8 mouse cellular contexts compared by ENCODE assay signal in genomic region chr2:32888551-32888950, GRCm38 (mm10). TPM values are rescaled to one million over a fixed set of nuclear protein-coding genes. Genes with fewer than 3 reads are reported as not detected.
A peak's percentile ranks its signal among the peaks of the same experiment; 100 is the strongest.
DNase-seq lines count a peak whose midpoint lies in the region; ATAC-seq and TF ChIP-seq lines count a peak whose summit lies in the region.

No protein-coding gene starts in this region.

- H3K27ac ChIP-seq in heart, embryonic 10.5 days = peak overlapping the region; percentile 92
- H3K27ac ChIP-seq in lung, postnatal 0 days (ENCODE audit: low read length) = peak overlapping the region; percentile 43
- peak overlapping the region; percentile 77 for H3K27ac ChIP-seq in intestine, embryonic 14.5 days (ENCODE audit: low read depth)
- H3K27ac ChIP-seq in stomach, embryonic 14.5 days (ENCODE audit: low read length) = peak overlapping the region; percentile 83

- intact Hi-C loops in heart, postnatal 10 days (cut with DNase I) = no loop called here

- no peak for TF ChIP-seq CTCF in lung, postnatal 0 days (IDR thresholded peaks at IDR 0.05)

- no peak for DNase-seq in heart, embryonic 10.5 days (ENCODE audit: low spot score)
- no peak for DNase-seq in heart, postnatal 10 days
- no peak for DNase-seq in lung, postnatal 0 days (ENCODE audit: low spot score)
- DNase-seq in lung, postnatal 36 days = no peak
- no peak for DNase-seq in intestine, embryonic 14.5 days (ENCODE audit: low spot score)
- no peak for DNase-seq in cerebellum, adult 9-11 months
- DNase-seq in testis, postnatal 14 days (ENCODE audit: low spot score) = no peak

- WGBS in heart, embryonic 10.5 days = 12% methylated on average over 3 of the region's 3 CpGs
- WGBS in lung, postnatal 0 days = 9% methylated on average over 3 of the region's 3 CpGs
- WGBS in intestine, embryonic 14.5 days = 25% methylated on average over 3 of the region's 3 CpGs
- 21% methylated on average over 3 of the region's 3 CpGs for WGBS in stomach, embryonic 14.5 days

- ATAC-seq in lung, postnatal 0 days = no peak
- no peak for ATAC-seq in intestine, embryonic 14.5 days (replicated peaks; ENCODE audit: low FRiP score, low TSS enrichment, low read depth)
- ATAC-seq in stomach, embryonic 14.5 days (ENCODE audit: insufficient number of reproducible peaks, insufficient read depth, low FRiP score, low read depth) = no peak

- no peak for TF ChIP-seq EP300 in lung, postnatal 0 days (IDR thresholded peaks at IDR 0.05)

- H3K9me3 ChIP-seq in heart, embryonic 10.5 days = no peaks in the 10 kb centered on the region
- no peaks in the 10 kb centered on the region for H3K9me3 ChIP-seq in lung, postnatal 0 days (ENCODE audit: low read length)
- no peaks in the 10 kb centered on the region for H3K9me3 ChIP-seq in intestine, embryonic 14.5 days (ENCODE audit: control insufficient read depth, low read length)
- no peaks in the 10 kb centered on the region for H3K9me3 ChIP-seq in stomach, embryonic 14.5 days (ENCODE audit: control insufficient read depth, low read depth, low read length)

- peaks cover 19% of the 10 kb centered on the region for H3K36me3 ChIP-seq in heart, embryonic 10.5 days
- H3K36me3 ChIP-seq in lung, postnatal 0 days (ENCODE audit: insufficient read depth, low read length) = no peaks in the 10 kb centered on the region
- 0 out of 2 replicates have a peak, but pooled peaks cover 6% of the 10 kb centered on the region for H3K36me3 ChIP-seq in intestine, embryonic 14.5 days (ENCODE audit: control insufficient read depth, insufficient read depth, low read length)
- H3K36me3 ChIP-seq in stomach, embryonic 14.5 days (ENCODE audit: control insufficient read depth, insufficient read depth, low read length) = no peaks in the 10 kb centered on the region; the same call in 1 of the 2 replicates

- no peak overlapping the region for H3K9ac ChIP-seq in lung, postnatal 0 days (replicated peaks; ENCODE audit: low read depth)
- H3K9ac ChIP-seq in intestine, embryonic 14.5 days (ENCODE audit: low read length) = no peak overlapping the region
- H3K9ac ChIP-seq in stomach, embryonic 14.5 days (replicated peaks; ENCODE audit: low read depth, low read length) = no peak overlapping the region

- H3K4me2 ChIP-seq in lung, postnatal 0 days (replicated peaks; ENCODE audit: low read depth, low read length) = no peak overlapping the region
- no peak overlapping the region for H3K4me2 ChIP-seq in intestine, embryonic 14.5 days (ENCODE audit: low read length)
- 0 out of 2 replicates have a peak overlapping the region, but pooled peaks have one; percentile 7 for H3K4me2 ChIP-seq in stomach, embryonic 14.5 days (replicated peaks; ENCODE audit: low read depth, low read length)

- H3K4me1 ChIP-seq in heart, embryonic 10.5 days = peaks cover 91% of the 10 kb centered on the region
- H3K4me1 ChIP-seq in lung, postnatal 0 days (ENCODE audit: insufficient read depth, low read depth, low read length) = peaks cover 36% of the 10 kb centered on the region
- H3K4me1 ChIP-seq in intestine, embryonic 14.5 days (replicated peaks; ENCODE audit: control insufficient read depth, insufficient read depth, low read length) = peaks cover 43% of the 10 kb centered on the region
- H3K4me1 ChIP-seq in stomach, embryonic 14.5 days (ENCODE audit: control insufficient read depth, insufficient read depth, low read length) = peaks cover 40% of the 10 kb centered on the region

- H3K4me3 ChIP-seq in heart, embryonic 10.5 days = peak overlapping the region; percentile 36
- H3K4me3 ChIP-seq in lung, postnatal 0 days (ENCODE audit: low read depth, low read length) = no peak overlapping the region
- H3K4me3 ChIP-seq in intestine, embryonic 14.5 days (ENCODE audit: low read depth, low read length) = no peak overlapping the region
- no peak overlapping the region for H3K4me3 ChIP-seq in stomach, embryonic 14.5 days (ENCODE audit: low read depth, low read length)

- no peaks in the 10 kb centered on the region for H3K27me3 ChIP-seq in heart, embryonic 10.5 days (ENCODE audit: insufficient read depth, poor library complexity, severe bottlenecking)
- H3K27me3 ChIP-seq in lung, postnatal 0 days (replicated peaks; ENCODE audit: insufficient read depth, low read length) = no peaks in the 10 kb centered on the region
- no peaks in the 10 kb centered on the region for H3K27me3 ChIP-seq in intestine, embryonic 14.5 days (replicated peaks; ENCODE audit: control insufficient read depth, insufficient read depth, low read length)
- no peaks in the 10 kb centered on the region for H3K27me3 ChIP-seq in stomach, embryonic 14.5 days (ENCODE audit: control insufficient read depth, insufficient read depth, low read length)

RNA-seq across cellular contexts. Expression of gene Fam129b, which starts 12.6 kb away (rescaled TPM):
- polyA plus RNA-seq in heart, embryonic 10.5 days (2016; fragmentation: Nextera tagmentation; extraction: Ambion mirVana) = 47.1 and 55.5 TPM in 2 replicates
- 10 to 100 TPM; 40.4 to 46.2 TPM for total RNA-seq in heart, postnatal 10 days (2021)
- 121 and 150 TPM in 2 replicates for polyA plus RNA-seq in lung, postnatal 0 days (2015; fragmentation: Nextera tagmentation; extraction: Ambion mirVana)
- 22.3 and 25.2 TPM in 2 replicates for polyA plus RNA-seq in intestine, embryonic 14.5 days (2014; fragmentation: Nextera tagmentation; extraction: Ambion mirVana)
- 31.9 and 34.7 TPM in 2 replicates for polyA plus RNA-seq in stomach, embryonic 14.5 days (2014; fragmentation: Nextera tagmentation; extraction: Ambion mirVana)

RNA-seq across cellular contexts. Expression of gene Stxbp1, which starts 41.5 kb away (rescaled TPM):
- polyA plus RNA-seq in heart, embryonic 10.5 days (2016; fragmentation: Nextera tagmentation; extraction: Ambion mirVana) = 19.1 and 21.6 TPM in 2 replicates
- total RNA-seq in heart, postnatal 10 days (2021) = 10 to 100 TPM; 25.4 to 25.7 TPM
- 22.2 and 22.4 TPM in 2 replicates for polyA plus RNA-seq in lung, postnatal 0 days (2015; fragmentation: Nextera tagmentation; extraction: Ambion mirVana)
- polyA plus RNA-seq in intestine, embryonic 14.5 days (2014; fragmentation: Nextera tagmentation; extraction: Ambion mirVana) = 26.7 and 27.0 TPM in 2 replicates
- 22.6 and 23.5 TPM in 2 replicates for polyA plus RNA-seq in stomach, embryonic 14.5 days (2014; fragmentation: Nextera tagmentation; extraction: Ambion mirVana)
